Mouse (Mus musculus) heart, adult 18-20 months (tissue): Measurements from ENCODE around the gene Echdc2. TPM values are rescaled to one million over a fixed set of nuclear protein-coding genes. Genes with fewer than 3 reads are reported as not detected.
"Not testable (repeated sequence)": the region's sequence is repeated elsewhere in the genome, so short reads cannot be mapped to it uniquely, and the experiment has no call there.

ENCODE experiments used
- DNase-seq, 2 experiments: peaks; one replicate each; pipeline ENCODE4 v3.0.0; 2021 to 2022; ENCODE audit warnings: mixed read lengths in 1 of 2
- long read RNA-seq, 2 experiments: library from polyadenylated mRNA; stranded (forward); transcript quantifications; one replicate each; pipeline ENCODE4 v2.0.0; 2021
- total RNA-seq, 2 experiments: library from RNA; stranded (reverse); gene quantifications; 2 replicates each; pipeline ENCODE4 v1.2.3; 2021

The Echdc2 gene
- 10 to 100 TPM; 34.7 to 35.2 TPM for total RNA-seq
- long read RNA-seq, experiment 1, transcript Echdc2-201 (10 exons, 1,307 nt) = major isoform, 34 of 45 reads
- long read RNA-seq, experiment 1, partial matches to known transcripts = 3 of 45 reads
- long read RNA-seq, experiment 1, other reads (novel, unspliced or antisense) = 5 of 45 reads
- long read RNA-seq, experiment 2, transcript Echdc2-201 (10 exons, 1,307 nt) = major isoform, 18 of 20 reads
- long read RNA-seq, experiment 2, partial matches to known transcripts = 1 of 20 reads
- long read RNA-seq, experiment 2, other reads (novel, unspliced or antisense) = 0 of 20 reads

DNA sequence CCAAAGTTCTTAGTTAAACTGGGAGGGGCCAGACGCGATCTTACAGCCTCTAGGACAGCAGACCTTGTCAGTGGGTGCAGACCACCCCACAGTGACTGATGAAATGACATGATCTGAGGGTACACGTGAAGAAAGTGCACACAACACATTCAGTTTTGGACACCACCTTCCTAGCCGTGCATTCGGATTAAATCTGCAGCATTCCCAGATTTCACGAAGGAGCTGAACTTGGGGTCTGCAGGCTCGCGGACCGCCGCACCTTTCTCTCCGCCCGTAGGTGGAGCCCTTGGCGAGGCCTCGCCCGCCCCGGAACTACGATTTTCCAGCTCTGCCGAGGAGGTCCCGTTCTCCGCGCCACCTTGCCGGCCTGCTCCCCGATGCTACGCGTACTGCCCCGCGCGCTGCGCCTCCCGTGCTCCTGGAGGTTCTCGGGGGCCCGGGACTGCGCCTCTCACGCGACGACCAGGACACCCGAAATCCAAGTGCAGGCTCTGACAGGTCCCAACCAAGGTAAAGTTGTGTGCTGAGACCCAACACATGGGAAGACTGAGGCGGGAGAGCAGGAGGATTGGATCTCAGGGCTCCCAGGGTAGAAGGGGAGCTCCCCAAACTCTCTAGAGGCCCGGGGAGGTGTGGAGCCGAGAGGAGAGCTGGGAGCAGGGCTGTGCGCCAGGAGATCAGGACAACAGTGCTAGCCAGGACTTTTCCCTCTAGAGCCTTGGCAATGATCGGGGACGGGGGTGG lies at the start of gene Echdc2:
Gene Echdc2 (plus strand): TSS at position 286 of the 744 bp plus-strand sequence.
- DNase-seq = peak; percentile 52 to 63

DNA sequence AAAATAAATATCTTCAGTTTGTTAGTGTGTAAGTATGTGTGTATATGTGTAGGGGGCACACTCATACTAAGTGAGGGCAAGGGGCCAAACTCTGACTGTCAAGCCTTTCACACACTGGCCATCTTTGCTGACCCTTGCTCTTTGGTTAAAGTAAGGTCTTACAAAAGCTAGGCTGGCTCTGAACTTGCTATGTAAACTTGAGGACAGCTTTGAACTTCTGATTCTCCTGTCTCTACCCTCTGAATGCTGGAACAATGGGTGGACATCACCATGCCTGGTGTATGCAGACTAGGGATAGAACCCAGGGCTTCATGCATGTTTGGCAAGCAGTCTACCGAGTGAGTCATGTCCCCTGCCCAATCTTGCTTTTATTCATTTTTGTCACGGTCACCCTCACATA lies 48.8 kb upstream of the Echdc2 start:
- no peak for DNase-seq

- DNase-seq = peak in 1 of 2 experiments; percentile 29
These were observed 47.7 kb upstream of the Echdc2 start for GRCm38 (mm10) chr4:108117488-108117887.

- peak; percentile 96 to 99 for DNase-seq
These were observed 47.0 kb upstream of the Echdc2 start for GRCm38 (mm10) chr4:108117924-108118876.

GRCm38 (mm10) chr4:108124104-108124503 lies 41.1 kb upstream of the Echdc2 start:
- no peak for DNase-seq

DNA sequence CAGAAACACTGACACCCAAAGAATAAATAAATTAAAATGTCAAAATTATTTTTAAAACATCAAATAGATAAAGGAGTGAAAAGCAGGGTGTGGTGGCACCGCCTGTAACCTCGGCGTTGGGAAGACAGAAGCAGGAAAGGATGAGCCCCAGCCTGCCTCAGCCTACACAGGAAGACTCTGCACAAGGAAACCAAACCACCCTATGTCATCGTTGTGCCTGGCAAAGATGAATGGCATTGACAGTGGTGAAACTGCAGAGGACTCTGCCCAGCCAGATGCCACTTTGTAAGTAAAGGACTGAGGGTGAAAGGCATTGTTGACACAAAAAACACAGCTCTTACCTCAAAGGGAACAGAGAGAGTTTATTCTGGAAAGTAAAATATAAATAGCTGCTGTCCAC lies 39.0 kb upstream of the Echdc2 start:
- no peak for DNase-seq

- DNase-seq = no peak
These were observed 37.7 kb upstream of the Echdc2 start for GRCm38 (mm10) chr4:108127516-108127915.

DNA sequence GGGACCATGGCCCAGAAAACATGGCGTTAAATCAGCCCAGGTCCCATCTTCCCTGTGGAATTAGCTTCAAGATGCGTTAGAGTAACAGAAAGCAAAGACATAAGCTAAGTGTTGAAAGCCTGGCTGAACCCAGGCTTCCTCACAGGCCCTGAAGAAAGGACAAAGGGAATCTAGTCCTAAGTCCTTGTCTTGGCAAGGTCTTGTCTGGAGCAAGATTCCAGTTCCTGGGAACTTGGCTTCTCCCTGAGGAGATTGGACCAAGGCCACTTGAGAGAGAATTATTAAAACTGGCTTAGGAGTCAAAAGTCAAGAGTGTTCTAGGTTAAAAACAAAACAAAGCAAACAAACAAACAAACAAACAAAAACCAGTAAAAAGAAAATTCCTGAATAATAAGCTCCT lies 36.9 kb upstream of the Echdc2 start:
- peak; percentile 15 to 20 for DNase-seq

DNA sequence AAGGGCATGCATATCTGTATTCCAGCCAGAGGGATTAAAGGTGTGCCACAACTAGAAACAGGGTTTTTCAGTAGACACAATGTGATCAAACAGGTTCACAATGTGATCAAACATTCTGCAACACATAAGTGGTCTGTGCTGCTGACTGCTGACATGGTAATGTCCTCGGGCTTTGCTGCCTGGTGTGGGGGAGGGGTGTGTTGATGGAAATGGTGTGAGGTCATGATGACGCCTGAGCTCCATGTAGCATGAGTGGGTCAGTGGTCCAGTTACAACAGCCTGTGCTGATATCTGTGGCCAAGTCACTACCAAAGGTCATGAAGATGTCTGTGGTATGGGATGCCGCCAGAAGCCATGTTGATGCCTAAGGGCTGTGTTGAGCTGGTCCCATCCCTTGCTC lies 34.8 kb upstream of the Echdc2 start:
- no peak for DNase-seq

- DNase-seq = no peak
These were observed 28.3 kb upstream of the Echdc2 start for GRCm38 (mm10) chr4:108136938-108137337.

DNA sequence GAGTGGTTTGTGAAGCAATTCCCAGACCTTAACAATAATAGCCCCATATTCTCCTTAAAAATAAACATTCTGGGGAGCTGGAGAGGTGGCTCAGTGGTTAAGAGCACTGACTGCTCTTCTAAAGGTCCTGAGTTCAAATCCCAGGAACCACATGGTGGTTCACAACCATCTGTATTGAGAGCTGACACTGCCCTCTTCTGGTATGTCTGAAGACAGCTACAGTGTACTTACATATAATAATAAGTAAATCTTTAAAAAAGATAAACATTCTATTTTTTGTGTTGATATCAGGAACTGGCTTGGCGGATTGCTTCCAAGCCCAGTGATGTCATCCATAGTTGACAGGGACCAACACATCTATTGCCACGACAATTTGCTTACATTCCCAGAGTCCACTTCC lies 22.1 kb upstream of the Echdc2 start:
- not testable (repeated sequence) for DNase-seq

DNA sequence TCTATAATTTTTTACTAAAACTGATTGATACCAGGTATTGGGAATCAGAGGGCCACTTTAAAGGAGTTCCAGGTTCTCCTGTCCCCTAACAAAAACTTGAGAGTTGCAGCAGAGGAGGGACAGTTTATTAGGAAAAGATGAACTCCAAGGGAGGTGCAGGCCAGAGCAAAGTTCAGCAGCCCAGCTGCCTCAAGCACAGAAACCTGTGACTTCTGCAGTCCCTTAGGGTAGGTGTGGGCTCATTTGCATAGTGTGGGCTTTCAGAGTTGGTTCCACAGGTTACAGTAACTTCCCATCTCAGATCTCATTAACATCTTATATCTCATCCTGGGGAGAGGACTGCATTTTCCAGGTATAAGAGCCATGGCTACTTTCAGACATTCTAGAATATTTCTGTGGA lies 21.5 kb upstream of the Echdc2 start:
- DNase-seq = no peak

- no peak for DNase-seq
These were observed 20.4 kb upstream of the Echdc2 start, which contains the start of gene Scp2 for GRCm38 (mm10) chr4:108144880-108145279. Gene Scp2, minus strand, starts transcription at chr4:108144998.

DNA sequence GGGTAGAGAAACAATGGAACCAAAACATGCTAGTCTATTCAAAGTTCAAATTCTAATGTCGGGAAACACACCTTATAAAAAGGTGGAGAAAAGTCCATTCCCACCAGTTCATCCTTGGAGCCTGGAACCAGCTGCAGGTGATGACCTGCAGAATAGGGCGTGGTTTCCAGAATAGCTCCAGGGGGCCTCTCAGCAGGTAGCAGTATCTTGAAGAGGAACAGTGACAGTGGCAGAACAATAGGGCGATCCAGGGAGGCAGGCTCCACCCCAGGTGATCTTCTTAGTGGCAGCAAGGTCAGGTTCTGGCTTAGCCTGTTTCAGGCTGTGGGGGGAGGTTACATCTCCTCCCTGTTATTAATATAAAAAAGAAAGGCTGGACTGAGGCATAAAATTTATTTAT lies 19.7 kb upstream of the Echdc2 start:
- not testable (repeated sequence) for DNase-seq

DNA sequence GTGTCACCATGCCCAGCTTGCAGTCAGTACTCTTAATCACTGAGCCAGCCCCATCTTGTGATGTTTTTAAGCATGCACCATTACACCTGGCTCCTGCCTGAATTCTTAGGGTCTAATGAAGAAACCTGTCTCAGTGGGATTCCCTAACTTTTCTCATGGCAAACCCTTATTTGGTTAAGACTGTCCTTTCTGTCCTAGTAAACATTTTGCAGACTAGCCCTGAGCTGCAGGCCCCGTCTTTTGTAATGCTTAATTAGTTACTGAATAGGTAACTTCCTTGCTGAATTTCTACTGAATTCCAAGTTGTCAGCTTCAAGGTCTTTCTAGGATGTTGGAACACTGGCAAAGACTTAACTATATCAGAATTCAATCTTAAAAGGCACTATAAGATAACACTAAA lies 10.1 kb upstream of the Echdc2 start:
- not testable (repeated sequence) for DNase-seq

DNA sequence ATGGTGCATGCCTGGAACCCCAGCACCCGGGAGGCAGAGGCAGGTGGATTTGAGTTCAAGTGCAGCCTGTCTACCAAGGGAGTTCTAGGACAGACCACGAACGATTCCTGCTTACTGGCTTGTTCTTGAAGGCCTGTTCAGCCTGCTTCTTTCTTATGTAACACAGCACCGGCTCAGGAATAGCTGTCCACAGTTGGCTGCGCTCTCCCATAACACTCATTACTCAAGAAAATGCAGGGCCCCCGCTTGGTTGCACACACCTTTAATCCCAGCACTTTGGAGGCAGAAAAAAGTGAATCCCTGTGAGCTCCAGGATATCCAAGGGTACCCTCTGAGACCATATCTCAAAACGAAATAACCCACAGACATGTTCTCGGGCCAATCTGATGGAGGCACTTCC lies 3.3 kb upstream of the Echdc2 start:
- no peak for DNase-seq

DNA sequence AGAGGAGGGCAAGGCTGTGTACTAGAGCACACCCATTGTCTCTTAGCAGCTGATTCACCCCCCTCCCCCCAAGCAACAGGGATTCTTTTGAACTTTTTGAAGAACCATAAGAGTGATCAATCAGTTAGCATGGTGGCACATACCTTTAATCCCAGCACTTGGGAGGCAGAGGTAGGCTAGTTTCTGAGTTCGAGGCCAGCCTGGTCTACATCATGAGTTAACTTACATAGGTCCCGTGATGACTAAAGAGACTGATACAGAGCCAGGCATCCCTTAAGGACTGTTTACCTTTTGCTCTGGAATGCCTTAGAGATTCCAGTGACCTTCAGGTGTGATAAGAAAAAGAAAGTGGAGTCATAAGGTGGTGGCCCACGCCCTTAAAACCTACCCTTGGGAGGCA lies 1.9 kb upstream of the Echdc2 start:
- no peak for DNase-seq

GRCm38 (mm10) chr4:108166874-108167273 lies 1.6 kb downstream of the Echdc2 start:
- no peak for DNase-seq

DNA sequence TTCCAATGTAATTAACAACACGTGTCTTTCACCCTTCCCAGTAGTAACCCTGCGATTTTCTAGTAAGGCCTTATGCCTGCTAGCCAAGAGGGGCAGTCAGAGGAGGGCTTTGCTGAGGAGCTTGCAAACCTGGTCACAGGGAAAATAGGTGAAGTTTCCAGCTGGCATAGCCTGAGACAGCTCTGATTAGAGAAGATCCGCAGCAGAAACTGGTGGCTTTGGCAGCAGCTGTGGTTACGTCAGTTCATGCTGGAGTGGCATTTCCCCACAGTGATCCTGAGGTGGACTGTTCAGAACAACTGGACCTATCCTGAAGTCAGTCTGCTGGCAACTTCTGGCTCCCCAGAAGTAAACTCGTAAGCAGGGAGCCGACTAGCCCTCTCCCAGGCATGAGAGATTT lies 2.8 kb downstream of the Echdc2 start:
- DNase-seq = peak in 1 of 2 experiments; percentile 18

- no peak for DNase-seq
These were observed 17.0 kb downstream of the Echdc2 start for GRCm38 (mm10) chr4:108182278-108182677.

- no peak for DNase-seq
These were observed 27.6 kb downstream of the Echdc2 start for GRCm38 (mm10) chr4:108192821-108193323.

GRCm38 (mm10) chr4:108196277-108196855 lies 31.1 kb downstream of the Echdc2 start:
- peak; percentile 10 to 11 for DNase-seq
